Mouse (Mus musculus) CH12.LX (cell line): Measurements from ENCODE around the gene Emc4.

Experiments used
- CTCF ChIP-seq, 2 experiments: IDR thresholded peaks in 1 of 2; conservative IDR thresholded peaks in 1 of 2; 2 replicates each; pipeline ENCODE4 v1.5.1; 2011 to 2012; ENCODE audit warnings: low read depth in 2 of 2, low read length in 2 of 2, improper control_type of control experiment in 1 of 2, inconsistent platforms in 1 of 2, mild to moderate bottlenecking in 1 of 2, moderate library complexity in 1 of 2
- E2F4 ChIP-seq: IDR thresholded peaks from 2 replicates; pipeline ENCODE4 v1.6.1; 2011; ENCODE audit warnings: low read depth, low read length, improper control_type of control experiment; ENCODE audit not compliant: insufficient replicate concordance
- EP300 ChIP-seq: IDR thresholded peaks from 2 replicates; pipeline ENCODE4 v1.6.1; 2011; ENCODE audit warnings: low read length, improper control_type of control experiment
- IRF4 ChIP-seq: IDR thresholded peaks from 2 replicates; pipeline ENCODE4 v1.6.1; 2014; ENCODE audit warnings: low read depth, mild to moderate bottlenecking, inconsistent platforms, low read length, improper control_type of control experiment
- JUND ChIP-seq: conservative IDR thresholded peaks from 2 replicates; pipeline ENCODE4 v1.6.1; 2011; ENCODE audit warnings: low read depth, low read length, improper control_type of control experiment
- MAX ChIP-seq: IDR thresholded peaks from 2 replicates; pipeline ENCODE4 v1.6.1; 2011; ENCODE audit warnings: low read length, improper control_type of control experiment
- MXI1 ChIP-seq: IDR thresholded peaks from 2 replicates; pipeline ENCODE4 v1.6.1; 2011; ENCODE audit warnings: mild to moderate bottlenecking, low read depth, low read length, improper control_type of control experiment
- POLR2A ChIP-seq: IDR thresholded peaks from 2 replicates; pipeline ENCODE4 v1.6.1; 2011; ENCODE audit warnings: low read depth, mild to moderate bottlenecking, improper control_type of control experiment, low read length
- SIN3A ChIP-seq: IDR thresholded peaks from 2 replicates; pipeline ENCODE4 v1.6.1; 2012; ENCODE audit warnings: low read length, improper control_type of control experiment, inconsistent platforms
- USF1 ChIP-seq: IDR thresholded peaks from 2 replicates; pipeline ENCODE4 v1.6.1; 2014; ENCODE audit warnings: low read depth, mild to moderate bottlenecking, inconsistent platforms, low read length, improper control_type of control experiment
- USF2 ChIP-seq: conservative IDR thresholded peaks from 2 replicates; pipeline ENCODE4 v1.6.1; 2011; ENCODE audit warnings: low read depth, low read length, improper control_type of control experiment
- ZC3H11A ChIP-seq: IDR thresholded peaks from 2 replicates; pipeline ENCODE4 v1.6.1; 2012; ENCODE audit warnings: low read depth, mild to moderate bottlenecking, inconsistent platforms, low read length, improper control_type of control experiment
- ZKSCAN1 ChIP-seq: IDR thresholded peaks from 2 replicates; pipeline ENCODE4 v1.6.1; 2012; ENCODE audit warnings: low read depth, inconsistent platforms, low read length, improper control_type of control experiment, borderline replicate concordance
- ZMIZ1 ChIP-seq: IDR thresholded peaks from 2 replicates; pipeline ENCODE4 v1.6.1; 2012; ENCODE audit warnings: low read depth, mild to moderate bottlenecking, inconsistent platforms, low read length, improper control_type of control experiment

DNA sequence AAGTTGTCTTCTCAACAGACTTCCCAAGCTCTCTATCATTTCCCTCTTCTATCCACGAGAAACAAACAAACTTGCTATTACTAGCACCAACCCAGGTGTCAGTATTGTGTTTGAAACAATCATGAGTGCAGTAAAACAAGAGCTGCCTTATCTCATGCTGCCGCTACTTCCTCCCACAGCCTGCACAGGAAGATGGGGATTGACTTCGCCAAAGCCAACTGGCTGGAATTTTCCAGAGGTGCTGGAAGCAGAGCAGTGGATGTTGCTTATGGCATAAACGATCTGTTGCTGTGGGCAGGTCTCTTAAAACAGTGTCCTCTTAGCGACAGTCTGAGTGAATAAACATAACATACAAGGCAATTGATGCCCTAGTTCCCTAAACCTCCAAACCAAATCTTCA, 6.8 kb upstream of the Emc4 start:
- no peak for TF ChIP-seq POLR2A
- no peak for TF ChIP-seq CTCF (conservative IDR thresholded peaks at IDR 0.05 in 1 of 2, IDR thresholded peaks at IDR 0.05 in 1 of 2; ENCODE audit: low read depth in 2 of 2, low read length in 2 of 2)
- no peak for TF ChIP-seq USF2
- no peak for TF ChIP-seq ZC3H11A
- TF ChIP-seq JUND: no peak
- TF ChIP-seq IRF4: no peak
- TF ChIP-seq EP300: no peak
- no peak for TF ChIP-seq ZKSCAN1
- no peak for TF ChIP-seq ZMIZ1
- TF ChIP-seq SIN3A: no peak
- TF ChIP-seq MXI1: no peak
- no peak for TF ChIP-seq MAX
- TF ChIP-seq USF1: no peak
- no peak for TF ChIP-seq E2F4
